Mouse (Mus musculus) spleen, postnatal 14 days (tissue): ENCODE measurements at regions not wholly inside any gene's neighbourhood (a gene's known extent, or its start where the extent isn't known, plus 50 kb on each side); places are given as distances from the start of the nearest gene placed in this dataset.

Source experiments
- DNase-seq, 2 experiments: peaks; one replicate each; pipeline ENCODE4 v3.0.0; 2021 to 2022; ENCODE audit warnings: low spot score in 2 of 2

GRCm38 (mm10) chr13:107904851-107905250 is 139.4 kb upstream of the Smim15 start:
- no peak for DNase-seq

- DNase-seq = no peak
Measured at GRCm38 (mm10) chr13:107904051-107904740, 140.1 kb upstream of the Smim15 start.

- no peak for DNase-seq
Measured at GRCm38 (mm10) chr13:107903150-107903959, 140.9 kb upstream of the Smim15 start.

- no peak for DNase-seq
Measured at GRCm38 (mm10) chr13:107902800-107903149, 141.5 kb upstream of the Smim15 start.

GRCm38 (mm10) chr13:107899600-107900229 is 144.5 kb upstream of the Smim15 start:
- no peak for DNase-seq

- no peak for DNase-seq
Measured at GRCm38 (mm10) chr13:107897646-107898045, 146.6 kb upstream of the Smim15 start.

- no peak for DNase-seq
Measured at GRCm38 (mm10) chr13:107897184-107897583, 147.1 kb upstream of the Smim15 start.

GRCm38 (mm10) chr13:107893581-107894183 is 150.6 kb upstream of the Smim15 start:
- no peak for DNase-seq

- no peak for DNase-seq
Measured at GRCm38 (mm10) chr13:107893081-107893480, 151.2 kb upstream of the Smim15 start.

GRCm38 (mm10) chr13:107891946-107892345 is 152.3 kb upstream of the Smim15 start:
- no peak for DNase-seq

GRCm38 (mm10) chr13:107890866-107891821 is 153.1 kb upstream of the Smim15 start:
- DNase-seq = peak in 1 of 2 experiments; percentile 29

GRCm38 (mm10) chr13:107889985-107890865 is 154.0 kb upstream of the Smim15 start:
- peak; percentile 90 to 96 for DNase-seq

GRCm38 (mm10) chr13:107889588-107889984 is 154.7 kb upstream of the Smim15 start:
- DNase-seq = no peak

- peak; percentile 24 to 37 for DNase-seq
Measured at GRCm38 (mm10) chr13:107888571-107889451, 155.4 kb upstream of the Smim15 start.

- DNase-seq = no peak
Measured at GRCm38 (mm10) chr13:107888231-107888555, 156.1 kb upstream of the Smim15 start.

- no peak for DNase-seq
Measured at GRCm38 (mm10) chr13:107887366-107888230, 156.6 kb upstream of the Smim15 start.

GRCm38 (mm10) chr13:107884836-107885235 is 159.4 kb upstream of the Smim15 start:
- DNase-seq = no peak

GRCm38 (mm10) chr13:107882337-107882736 is 161.9 kb upstream of the Smim15 start:
- no peak for DNase-seq
